Mouse (Mus musculus): ENCODE results near the gene Fam71e2.

Gene Fam71e2

GRCm38 (mm10) chr7:4739544-4740275 lies 31.4 kb downstream of the Fam71e2 start, which contains the start of gene Kmt5c:
Kmt5c (plus strand) TSS chr7:4740115.
- DNase-seq (ENCODE audit: low read depth, low spot score): peak; percentile 100

- no peak for DNase-seq (ENCODE audit: low read depth, low spot score)
Observed at GRCm38 (mm10) chr7:4739041-4739543, 32.0 kb downstream of the Fam71e2 start.

- DNase-seq (ENCODE audit: low read depth, low spot score): no peak
Observed at GRCm38 (mm10) chr7:4732968-4733392, 38.1 kb downstream of the Fam71e2 start.

- DNase-seq (ENCODE audit: low read depth, low spot score): no peak
Observed at GRCm38 (mm10) chr7:4731090-4731489, 40.0 kb downstream of the Fam71e2 start.

GRCm38 (mm10) chr7:4725169-4725568 lies 45.9 kb downstream of the Fam71e2 start, which contains the start of gene Tmem150b:
Tmem150b (minus strand) TSS chr7:4725249.
- DNase-seq (ENCODE audit: low read depth, low spot score): no peak

- no peak for DNase-seq (ENCODE audit: low read depth, low spot score)
Observed at GRCm38 (mm10) chr7:4724359-4724758, 46.7 kb downstream of the Fam71e2 start.

GRCm38 (mm10) chr7:4723508-4723907 lies 47.6 kb downstream of the Fam71e2 start:
- DNase-seq (ENCODE audit: low read depth, low spot score): no peak

GRCm38 (mm10) chr7:4719276-4719675 lies 51.8 kb downstream of the Fam71e2 start:
- no peak for DNase-seq (ENCODE audit: low read depth, low spot score)

- no peak for DNase-seq (ENCODE audit: low read depth, low spot score)
Observed at GRCm38 (mm10) chr7:4716955-4717354, 54.1 kb downstream of the Fam71e2 start.

GRCm38 (mm10) chr7:4712594-4712993 lies 58.5 kb downstream of the Fam71e2 start:
- DNase-seq (ENCODE audit: low read depth, low spot score): no peak

- no peak for DNase-seq (ENCODE audit: low read depth, low spot score)
Observed at GRCm38 (mm10) chr7:4705098-4705497, 66.0 kb downstream of the Fam71e2 start.
